Mouse (Mus musculus): Measurements from ENCODE around the gene C4b.

C4b gene

DNA sequence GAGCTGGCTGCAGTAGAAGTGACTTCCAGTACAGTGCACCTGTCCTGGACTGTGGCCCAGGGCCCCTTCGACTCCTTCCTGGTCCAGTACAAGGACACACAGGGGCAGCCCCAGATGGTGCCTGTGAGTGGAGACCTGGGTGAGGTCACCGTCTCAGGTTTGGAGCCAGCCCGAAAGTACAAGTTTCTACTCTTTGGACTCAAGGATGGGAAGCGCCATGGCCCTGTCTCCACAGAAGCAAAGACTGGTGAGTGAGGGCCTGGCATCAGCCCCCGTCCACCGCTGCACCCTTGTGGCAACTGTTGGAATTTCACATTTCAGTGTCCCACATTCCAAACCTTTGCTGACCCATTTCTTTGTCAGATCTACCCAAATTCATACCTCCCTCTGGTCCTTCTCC lies 30.7 kb downstream of the C4b start:
- in situ Hi-C loops (cut with MboI; ENCODE audit: low sequenced_read_pairs), result no loop called here

DNA sequence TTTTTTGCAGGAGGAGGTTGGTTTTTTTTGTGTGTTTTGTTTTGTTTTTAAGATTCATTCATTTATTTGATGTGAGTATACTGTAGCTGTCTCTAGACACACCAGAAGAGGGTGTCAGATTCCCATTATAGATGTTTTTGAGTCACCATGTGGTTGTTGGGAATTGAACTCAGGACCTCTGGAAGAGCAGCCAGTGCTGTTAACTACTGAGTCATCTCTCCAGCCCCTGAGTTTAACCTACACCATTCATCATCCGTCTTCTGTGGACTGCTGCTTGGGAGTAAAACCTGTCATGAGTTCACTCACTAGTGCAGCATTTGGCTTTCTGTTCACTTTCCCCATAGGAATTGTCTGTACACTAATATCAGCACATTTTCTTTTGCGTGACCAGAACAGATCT lies 37.2 kb downstream of the C4b start:
- in situ Hi-C loops (cut with MboI; ENCODE audit: low sequenced_read_pairs), result loop anchor here (5.0 kb wide), 1 partner anchor 76 kb away; no protein-coding TSS in a partner anchor

DNA sequence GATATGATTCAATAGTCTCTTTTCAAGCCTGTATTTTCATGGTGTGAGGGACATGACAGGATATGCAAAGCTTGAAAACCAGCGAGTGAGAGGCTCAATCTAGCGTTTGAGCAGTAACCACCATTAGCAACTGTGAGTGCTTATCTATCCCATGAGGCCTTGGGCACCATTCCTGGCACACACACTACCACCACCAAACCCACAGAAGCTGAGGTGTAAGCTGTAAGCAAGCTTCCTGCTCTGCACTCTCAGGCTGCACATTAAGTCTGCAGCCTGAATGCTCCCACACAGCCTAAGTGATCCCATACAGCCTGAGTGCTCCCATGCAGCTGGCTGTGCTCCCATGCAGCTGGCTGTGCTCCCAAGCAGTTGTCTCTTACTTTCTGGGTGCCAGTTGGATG lies 43.0 kb downstream of the C4b start:
- in situ Hi-C loops (cut with MboI; ENCODE audit: low sequenced_read_pairs), result no loop called here

DNA sequence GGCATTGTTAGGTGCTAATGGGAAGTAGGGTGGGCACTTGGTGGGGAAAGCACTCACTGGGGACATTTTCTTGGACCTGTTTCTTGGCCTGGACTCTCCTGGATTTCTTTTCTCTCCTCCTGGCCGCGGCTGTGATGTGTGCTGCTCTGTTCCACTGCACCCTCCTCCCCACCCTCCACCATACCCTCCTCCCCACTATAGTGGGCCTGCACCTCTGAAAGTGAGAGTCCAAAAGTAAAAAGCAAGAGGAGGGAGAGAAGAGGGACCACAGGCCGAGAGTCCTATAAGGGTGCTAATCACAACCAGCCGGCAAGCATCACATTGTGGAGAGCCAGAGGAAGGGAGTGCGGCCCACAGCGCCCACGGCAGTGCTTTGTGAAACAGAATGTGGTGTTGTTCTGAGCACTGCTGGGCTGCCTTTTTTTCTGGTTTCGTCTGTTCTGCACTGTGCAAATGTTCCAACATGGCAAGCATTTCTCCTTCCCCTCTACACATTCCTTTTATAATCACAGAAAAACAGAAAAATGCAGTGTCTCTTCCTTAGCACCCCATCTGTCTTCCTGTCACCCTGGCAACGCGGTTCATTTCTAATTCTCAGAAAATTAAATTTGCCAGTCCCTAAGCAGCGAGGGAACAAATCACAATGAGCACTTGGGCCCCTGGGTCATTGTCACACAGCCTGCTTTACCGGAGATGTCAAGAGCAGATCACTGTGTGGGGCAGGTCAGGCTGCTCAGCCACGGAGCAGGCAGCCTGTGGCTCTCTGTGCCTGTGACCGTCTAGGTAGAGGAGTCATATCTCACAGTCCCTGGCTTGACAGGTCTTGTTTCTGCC lies 43.9 kb downstream of the C4b start:
- in situ Hi-C loops (cut with MboI; ENCODE audit: low sequenced_read_pairs), result no loop called here

DNA sequence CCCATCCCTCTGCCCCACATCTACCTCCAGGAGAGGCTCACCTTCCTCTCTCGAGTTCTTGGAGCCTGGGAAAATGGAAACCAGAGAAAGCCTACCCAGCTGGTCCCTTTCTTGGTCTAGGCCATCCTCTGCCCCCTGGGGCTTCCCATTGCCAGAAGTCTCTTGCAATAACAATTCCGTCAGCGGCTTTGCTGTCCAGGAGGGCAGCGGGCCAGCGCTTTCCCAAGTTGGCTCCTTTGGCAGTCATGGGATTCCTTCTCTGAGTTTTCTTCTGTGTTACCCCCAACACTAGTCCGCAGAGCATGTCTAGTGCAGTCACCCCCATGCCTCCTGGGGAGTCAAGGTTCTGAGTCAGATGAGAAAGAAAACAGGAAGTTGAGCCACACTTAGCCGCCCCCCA lies 50.8 kb downstream of the C4b start:
- in situ Hi-C loops (cut with MboI; ENCODE audit: low sequenced_read_pairs), result no loop called here

DNA sequence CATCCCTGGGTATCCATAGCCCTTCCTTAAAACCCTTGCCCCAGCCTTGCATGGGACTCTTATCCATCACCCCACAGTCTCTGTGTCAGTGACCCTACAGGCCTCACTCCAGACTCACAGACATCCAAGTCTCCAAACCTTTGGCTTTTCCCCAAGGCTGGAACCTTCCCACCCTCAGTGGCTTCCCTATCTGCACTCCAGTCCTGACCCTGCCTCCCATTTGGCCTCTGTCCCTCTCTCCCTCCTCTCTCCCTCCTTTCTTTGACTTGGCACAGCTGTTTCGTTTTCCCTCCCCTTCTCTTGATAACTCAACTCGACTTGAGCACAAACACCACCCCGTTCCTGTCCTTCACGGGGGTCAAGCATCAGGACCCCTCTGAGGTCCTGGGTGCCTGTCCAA lies 53.2 kb downstream of the C4b start:
- in situ Hi-C loops (cut with MboI; ENCODE audit: low sequenced_read_pairs), result no loop called here

DNA sequence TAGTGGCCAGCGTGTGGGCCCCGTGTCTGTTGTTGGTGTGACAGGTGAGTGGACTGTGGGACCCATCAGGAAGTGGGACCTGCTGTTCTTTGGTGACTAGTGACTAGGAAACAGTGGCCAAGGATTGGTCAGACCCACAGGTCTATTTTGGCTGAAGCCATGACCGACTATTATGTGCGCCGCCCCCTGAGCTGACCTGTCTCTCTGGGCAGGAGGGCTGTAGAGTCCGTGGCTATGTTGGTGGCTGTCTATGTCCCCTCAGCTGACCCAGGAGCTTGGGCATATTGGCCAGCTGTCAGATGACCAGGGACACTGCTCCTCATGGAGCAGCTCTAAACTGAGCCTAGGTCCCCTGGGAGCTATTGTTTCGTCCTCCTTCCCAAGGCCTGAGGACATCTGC lies 54.8 kb downstream of the C4b start:
- in situ Hi-C loops (cut with MboI; ENCODE audit: low sequenced_read_pairs), result no loop called here

DNA sequence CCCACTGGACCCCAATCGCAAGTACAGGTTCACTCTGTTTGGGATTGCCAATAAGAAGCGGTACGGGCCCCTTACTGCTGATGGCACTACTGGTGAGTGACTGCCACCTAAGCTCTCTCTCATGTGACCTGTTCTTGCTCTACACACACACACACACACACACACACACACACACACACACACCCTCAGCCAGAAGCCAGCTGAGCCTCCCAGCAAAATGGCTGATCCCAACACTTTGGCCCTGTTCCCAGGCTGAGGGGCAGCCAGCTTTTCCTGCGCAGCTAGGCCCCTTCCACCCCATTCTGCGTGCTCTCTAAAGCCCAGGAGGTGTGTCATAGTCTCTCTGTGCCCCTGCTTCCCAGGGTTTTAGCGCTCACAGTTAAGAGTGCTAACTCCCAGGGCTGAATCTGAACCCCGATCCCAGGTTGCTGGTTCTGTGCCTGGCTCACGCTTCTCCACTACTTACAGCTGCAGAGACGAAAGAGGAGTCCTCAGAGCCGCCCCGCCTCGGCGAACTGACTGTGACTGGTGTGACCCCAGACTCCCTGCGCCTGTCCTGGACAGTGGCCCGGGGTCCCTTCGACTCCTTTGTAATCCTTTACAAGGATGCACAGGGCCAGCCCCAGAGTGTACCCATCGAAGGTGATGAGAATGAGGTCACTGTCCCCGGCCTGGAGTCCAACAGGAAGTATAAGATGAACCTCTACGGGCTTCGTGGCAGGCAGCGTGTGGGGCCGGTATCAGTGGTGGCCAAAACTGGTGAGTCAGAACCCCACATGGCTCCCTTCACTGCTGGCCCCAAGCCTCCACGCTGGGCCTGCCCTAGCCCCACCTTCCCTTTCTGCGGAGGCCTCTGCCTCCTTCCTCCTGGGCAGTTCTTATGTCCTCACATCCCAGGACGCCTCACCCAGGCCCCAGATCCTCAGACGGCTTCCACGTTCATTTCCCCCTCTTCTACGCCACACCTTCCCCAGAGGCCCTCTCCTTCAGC lies 58.3 kb downstream of the C4b start:
- in situ Hi-C loops (cut with MboI; ENCODE audit: low sequenced_read_pairs), result no loop called here

DNA sequence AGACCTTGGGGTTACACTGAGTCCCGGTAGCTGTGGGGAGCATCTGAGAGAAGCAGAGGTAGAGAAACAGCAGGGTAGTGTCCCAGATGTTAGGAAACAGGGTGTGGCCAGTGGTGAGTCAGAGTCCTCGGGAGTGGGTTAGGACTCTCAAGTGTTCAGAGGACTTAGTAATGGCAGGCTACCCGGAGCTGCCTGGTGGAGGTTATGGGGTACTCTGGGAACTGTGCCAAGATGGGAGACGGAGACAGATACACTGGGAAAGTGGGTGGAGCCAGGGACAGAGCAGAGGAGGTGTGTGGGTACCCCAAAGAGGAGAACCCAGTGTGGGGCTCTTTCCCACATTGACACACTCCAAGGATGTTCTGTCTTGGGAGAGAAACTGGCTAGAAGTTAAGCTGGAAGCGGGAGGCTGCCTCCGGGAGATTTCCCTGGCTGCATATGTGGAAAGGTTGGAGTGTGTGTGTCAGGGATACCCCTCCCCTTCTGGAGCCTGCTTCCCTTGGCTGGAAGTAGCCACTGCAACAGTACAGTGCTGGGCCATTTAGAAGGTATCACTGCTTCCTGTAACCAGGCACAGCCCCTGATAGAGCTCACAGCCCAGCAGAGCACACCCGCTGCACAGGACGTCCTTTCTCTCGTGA lies 59.3 kb downstream of the C4b start:
- in situ Hi-C loops (cut with MboI; ENCODE audit: low sequenced_read_pairs), result no loop called here

DNA sequence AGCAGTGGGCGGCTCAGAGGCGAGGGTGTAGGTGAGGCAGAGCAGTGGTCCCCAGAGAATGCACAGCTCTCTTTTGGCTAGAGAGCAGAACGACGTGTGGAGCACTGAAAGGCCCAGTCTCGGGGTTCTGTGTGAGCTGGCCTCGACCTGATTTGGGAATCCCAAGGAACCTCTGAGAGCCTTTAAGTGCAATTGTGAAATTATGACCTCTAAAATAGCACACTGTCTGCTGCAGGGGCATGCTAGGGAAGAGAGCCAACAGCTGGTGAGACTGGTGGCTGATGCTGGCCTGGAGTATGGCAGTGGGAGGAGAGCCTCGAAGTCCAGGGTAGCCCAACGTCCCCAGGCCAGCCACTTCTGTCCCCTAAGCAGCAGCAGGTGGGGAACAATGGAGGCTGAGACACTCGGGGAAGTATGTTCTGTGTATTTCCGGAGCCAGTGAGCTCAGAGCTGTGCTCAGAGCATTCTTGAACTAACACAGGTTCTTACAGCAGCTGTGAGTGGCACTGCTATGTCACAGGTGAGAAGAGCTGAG lies 59.9 kb downstream of the C4b start:
- in situ Hi-C loops (cut with MboI; ENCODE audit: low sequenced_read_pairs), result no loop called here

DNA sequence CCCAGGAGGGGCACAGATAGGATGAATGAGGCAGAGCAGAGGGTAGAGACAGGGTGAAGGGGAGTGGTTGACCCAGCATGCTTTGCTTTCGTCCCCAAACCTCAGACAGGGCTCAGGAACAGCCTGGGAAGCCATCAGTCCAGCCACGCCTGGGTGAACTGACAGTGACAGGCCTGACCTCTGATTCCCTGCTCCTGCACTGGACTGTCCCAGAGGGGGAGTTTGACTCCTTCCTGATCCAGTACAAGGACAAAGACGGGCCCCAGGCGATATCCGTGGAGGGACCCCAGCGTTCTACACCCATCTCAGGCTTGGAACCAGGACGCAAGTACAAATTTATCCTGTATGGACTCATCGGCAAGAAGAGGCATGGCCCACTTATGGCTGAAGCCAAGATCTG lies 60.5 kb downstream of the C4b start:
- in situ Hi-C loops (cut with MboI; ENCODE audit: low sequenced_read_pairs), result no loop called here

DNA sequence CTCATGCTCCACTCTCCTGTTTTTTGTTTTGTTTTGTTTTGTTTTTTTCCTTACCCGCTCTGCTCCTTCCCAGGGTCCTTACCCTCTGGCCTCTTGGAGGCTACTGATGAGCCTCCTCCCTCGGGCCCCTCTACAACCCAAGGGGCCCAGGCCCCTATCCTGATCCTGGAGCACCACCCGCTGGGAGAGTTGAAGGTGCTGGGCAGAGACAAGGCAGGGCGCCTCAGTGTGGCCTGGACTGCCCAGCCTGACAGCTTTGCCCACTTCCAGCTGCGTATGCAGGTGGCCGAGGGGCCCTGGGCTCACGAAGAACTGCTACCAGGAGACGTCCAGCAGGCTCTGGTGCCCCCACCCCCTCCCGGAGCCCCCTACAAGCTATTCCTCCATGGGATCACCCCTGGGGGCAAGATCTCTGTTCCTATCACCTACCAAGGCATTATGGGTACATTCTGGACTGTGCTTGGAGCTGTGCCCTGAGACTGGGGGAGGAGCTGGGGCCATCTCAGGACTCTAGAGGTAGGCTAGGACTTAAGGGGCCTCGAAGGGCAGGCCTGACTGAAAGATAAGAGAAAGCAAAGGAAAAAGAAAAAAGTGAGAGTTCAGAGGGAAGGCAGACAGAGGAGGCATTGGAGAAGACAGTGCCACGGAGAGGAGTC lies 61.7 kb downstream of the C4b start:
- in situ Hi-C loops (cut with MboI; ENCODE audit: low sequenced_read_pairs), result no loop called here

DNA sequence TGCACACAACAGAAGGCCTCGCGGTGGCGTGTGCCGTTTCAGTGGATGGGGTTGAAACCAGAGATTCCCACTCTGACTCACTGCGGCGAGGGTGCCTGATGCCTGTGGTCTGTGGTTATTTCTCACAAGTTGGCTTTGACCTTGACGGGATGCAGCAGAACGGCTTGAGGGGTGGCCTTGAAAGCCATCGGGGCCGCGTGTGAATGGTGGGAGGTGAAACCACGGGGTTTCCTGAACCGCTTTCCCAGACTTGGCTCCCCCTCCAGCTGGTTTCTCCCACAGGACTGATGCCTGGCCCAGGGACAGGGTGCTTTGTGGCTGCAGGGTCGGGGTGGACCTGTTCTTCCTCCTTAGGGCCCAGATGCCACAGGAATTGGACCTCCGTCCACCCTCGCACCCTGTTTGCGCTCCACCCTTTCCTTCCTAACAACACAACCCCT lies 62.5 kb downstream of the C4b start:
- in situ Hi-C loops (cut with MboI; ENCODE audit: low sequenced_read_pairs), result no loop called here

DNA sequence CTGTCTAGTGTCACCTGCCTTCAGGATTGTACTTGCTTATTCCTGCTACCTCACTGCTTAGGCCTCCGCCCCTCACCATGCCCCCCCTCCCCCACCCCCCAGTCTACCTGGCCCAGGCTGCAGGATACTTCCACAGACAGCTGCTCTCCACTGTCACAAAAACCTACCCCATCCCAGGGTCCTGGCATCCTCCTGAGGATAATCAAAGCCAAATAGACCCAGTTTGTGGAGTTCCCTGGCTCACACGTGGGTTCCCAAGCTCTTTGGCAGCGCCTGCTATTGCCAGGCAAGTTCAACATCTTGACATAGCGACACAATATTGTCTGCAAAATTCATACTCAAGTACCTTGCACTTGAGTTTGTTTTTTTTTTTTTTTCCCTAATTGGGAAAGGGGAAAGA lies 63.1 kb downstream of the C4b start:
- in situ Hi-C loops (cut with MboI; ENCODE audit: low sequenced_read_pairs), result no loop called here

DNA sequence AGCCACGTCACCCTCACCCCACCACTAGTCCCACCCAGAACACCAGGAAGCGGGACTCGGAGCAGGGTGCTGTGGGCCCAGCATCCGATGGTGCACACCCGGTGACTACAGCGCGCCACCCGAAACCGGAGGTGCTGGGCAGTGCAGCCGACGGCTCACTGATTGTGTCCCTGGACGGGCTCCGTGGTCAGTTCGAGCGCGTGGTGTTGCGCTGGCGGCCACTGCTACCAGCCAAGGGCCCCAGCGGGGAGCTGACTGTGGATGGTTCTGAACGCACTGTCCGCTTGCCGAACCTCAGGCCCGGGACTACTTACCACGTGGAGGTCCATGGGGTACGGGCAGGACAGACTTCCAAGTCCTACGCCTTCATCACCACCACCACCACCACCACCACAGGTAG lies 63.5 kb downstream of the C4b start:
- in situ Hi-C loops (cut with MboI; ENCODE audit: low sequenced_read_pairs), result no loop called here
